Mouse (Mus musculus) macrophage (primary cell): ENCODE results near the gene Fbxo45. TPM values are rescaled to one million over a fixed set of nuclear protein-coding genes. Genes with fewer than 3 reads are reported as not detected.
"Not testable (repeated sequence)": the region's sequence is repeated elsewhere in the genome, so short reads cannot be mapped to it uniquely, and the experiment has no call there.

Experiments used
- H3K27ac ChIP-seq: fragments of 350-480 bp; formaldehyde crosslinking; 2 replicates; pipeline ENCODE4 v1.9.0; 2021
- H3K36me3 ChIP-seq: fragments of 350-480 bp; formaldehyde crosslinking; 2 replicates; pipeline ENCODE4 v1.9.0; 2021; ENCODE audit errors: inconsistent target
- H3K4me3 ChIP-seq: fragments of 350-480 bp; formaldehyde crosslinking; 2 replicates; pipeline ENCODE4 v1.9.0; 2021; ENCODE audit errors: inconsistent target
- H3K79me2 ChIP-seq: fragments of 350-480 bp; formaldehyde crosslinking; 2 replicates; pipeline ENCODE4 v1.9.0; 2021; ENCODE audit errors: inconsistent target
- WGBS: methylation state at CpG from one replicate; pipeline ENCODE4 v1.1.7; 2026; ENCODE audit warnings: inconsistent platforms; ENCODE audit not compliant: missing documents; 5-methylcytosine and 5-hydroxymethylcytosine counted together
- polyA plus RNA-seq: library from polyadenylated mRNA; stranded (reverse); fragments of 250-400 nt; gene quantifications from 3 replicates; pipeline ENCODE4 v1.2.4, GENCODE M21; 2018; ENCODE audit warnings: inconsistent platforms
- total RNA-seq, 78 experiments: library from RNA; depleted of rRNA; stranded (reverse); fragments of 250-400 nt; gene quantifications; 1 replicate in 9 of 78; 2 replicates in 24 of 78; 3 replicates in 43 of 78; 4 replicates in 2 of 78; pipeline ENCODE4 v1.2.4; 2018; ENCODE audit warnings: inconsistent platforms in 56 of 78

The Fbxo45 gene
- 10 to 100 TPM in 5 of 26 experiments, 1 to 10 TPM in 21; 3.2 to 12.7 (median 6.9) TPM for total RNA-seq (2018; cell fraction: chromatin; rRNA removed)
- 10 to 100 TPM in 10 of 26 experiments, 1 to 10 TPM in 16; 6.0 to 12.6 (median 9.0) TPM for total RNA-seq (2018; cell fraction: cytosol; rRNA removed)
- 10 to 100 TPM in 13 of 26 experiments, 1 to 10 TPM in 13; 5.3 to 21.4 (median 10.1) TPM for total RNA-seq (2018; cell fraction: nucleus; rRNA removed)
- 7.9 to 11.3 TPM (median 8.2 TPM) in 3 replicates for polyA plus RNA-seq

- Histone ChIP-seq H3K4me3 (peak within 1 kb of the TSS; percentile 99), H3K27ac (peak within 1 kb of the TSS; percentile 70), H3K79me2 (peaks cover 74% of the 10 kb centered on the region), H3K36me3 (no peaks in the 10 kb centered on the region)
- 0% methylated on average over 46 of the region's 48 CpGs for WGBS
These were observed at the start of gene Fbxo45, which contains the start of gene Wdr53 for GRCm38 (mm10) chr16:32246952-32247370. Gene Fbxo45, minus strand, starts transcription at chr16:32247158. Gene Wdr53, plus strand, starts transcription at chr16:32247227.

GRCm38 (mm10) chr16:32291821-32292220 lies 44.9 kb upstream of the Fbxo45 start:
- peaks cover 47% of the 10 kb centered on the region for H3K36me3 ChIP-seq
- WGBS = 95% methylated on average over 4 of the region's 4 CpGs

DNA sequence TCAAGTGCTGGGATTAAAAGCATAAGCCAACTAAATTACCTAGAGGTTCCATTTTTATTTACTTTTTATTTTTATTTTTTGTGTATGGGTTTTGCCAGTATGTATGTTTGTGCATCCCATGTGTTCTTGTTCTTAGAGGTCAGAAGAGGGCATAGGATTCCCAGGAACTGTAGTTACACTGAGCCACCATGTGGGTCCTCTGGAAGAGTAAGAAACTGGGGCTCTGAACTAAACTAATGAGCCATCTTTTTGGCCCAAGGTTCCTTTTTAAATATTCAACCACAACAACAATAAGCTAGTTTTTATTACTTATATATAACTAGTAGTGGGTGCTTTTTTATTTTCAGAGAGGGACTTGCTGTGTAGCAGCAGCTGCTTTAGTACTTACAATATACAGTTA lies 35.6 kb upstream of the Fbxo45 start:
- Histone ChIP-seq H3K36me3 (peaks cover 32% of the 10 kb centered on the region), H3K27ac (no peak overlapping the region), H3K79me2 (peaks cover 98% of the 10 kb centered on the region)

More at GRCm38 (mm10) chr16:32291821-32292220, 44.9 kb upstream of the Fbxo45 start:
- Histone ChIP-seq H3K4me3 (no peak overlapping the region), H3K79me2 (peaks cover 9% of the 10 kb centered on the region; the same call in 1 of the 2 replicates), H3K27ac (no peak overlapping the region)

DNA sequence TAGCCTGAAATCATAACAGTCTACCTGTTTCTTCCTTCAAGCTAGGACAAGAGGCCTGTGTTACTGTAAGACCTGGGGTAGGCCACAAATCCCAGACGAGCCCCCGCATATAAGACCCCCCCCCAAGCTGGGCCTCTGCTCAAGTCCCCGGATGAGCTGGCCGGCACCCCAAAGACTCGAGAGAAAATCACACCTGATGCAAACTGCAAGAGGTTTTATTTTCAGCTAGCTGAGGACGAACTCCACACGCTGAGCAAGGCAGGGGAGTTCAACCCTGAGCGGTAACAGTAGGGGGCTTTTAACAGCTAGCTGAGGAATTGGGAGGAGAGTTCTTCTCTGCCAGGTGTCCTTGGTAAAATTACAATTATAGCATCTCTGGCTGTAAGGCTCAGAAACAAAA lies 33.3 kb upstream of the Fbxo45 start:
- Histone ChIP-seq H3K4me3 (no peak overlapping the region), H3K36me3 (peaks cover 17% of the 10 kb centered on the region), H3K27ac (no peak overlapping the region), H3K79me2 (peaks cover 74% of the 10 kb centered on the region)
- WGBS = 100% methylated on average over 8 of the region's 8 CpGs

More for the DNA sequence above, 35.6 kb upstream of the Fbxo45 start:
- H3K4me3 ChIP-seq = no peak overlapping the region

DNA sequence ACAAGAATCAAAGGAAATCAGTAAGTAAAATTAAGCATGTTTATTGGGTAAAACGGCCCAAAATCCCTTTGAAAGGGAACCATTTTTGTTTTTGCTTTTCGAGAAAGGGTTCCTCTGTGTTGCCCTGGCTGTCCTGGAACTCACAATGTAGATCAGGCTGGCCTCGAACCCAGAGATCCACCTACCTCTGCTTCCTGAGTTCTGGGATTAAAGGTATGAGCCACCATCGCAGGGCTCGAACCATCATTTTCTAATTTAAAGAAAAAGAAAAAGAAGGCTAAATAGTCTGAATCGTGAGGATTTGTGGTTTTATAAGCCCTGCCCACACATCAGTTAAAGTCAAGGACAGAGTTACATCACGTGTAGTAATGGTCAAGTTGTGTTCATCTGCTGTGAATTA lies 31.4 kb upstream of the Fbxo45 start:
- H3K27ac ChIP-seq = peak overlapping the region; percentile 77
- peak overlapping the region; percentile 88 for H3K4me3 ChIP-seq
- H3K36me3 ChIP-seq = 0 out of 2 replicates have a peak, but pooled peaks cover 3% of the 10 kb centered on the region
- H3K79me2 ChIP-seq = peaks cover 55% of the 10 kb centered on the region
- 14% methylated on average over 7 of the region's 7 CpGs for WGBS

- Histone ChIP-seq H3K4me3 (peak within 1 kb of the TSS; percentile 88), H3K27ac (peak within 1 kb of the TSS; percentile 77), H3K36me3 (no peaks in the 10 kb centered on the region), H3K79me2 (peaks cover 47% of the 10 kb centered on the region)
- WGBS = under 1% methylated on average over 67 of the region's 75 CpGs
These were observed 30.6 kb upstream of the Fbxo45 start, which contains the start of gene Rnf168 for GRCm38 (mm10) chr16:32277308-32278256. Gene Rnf168, plus strand, starts transcription at chr16:32277459.

DNA sequence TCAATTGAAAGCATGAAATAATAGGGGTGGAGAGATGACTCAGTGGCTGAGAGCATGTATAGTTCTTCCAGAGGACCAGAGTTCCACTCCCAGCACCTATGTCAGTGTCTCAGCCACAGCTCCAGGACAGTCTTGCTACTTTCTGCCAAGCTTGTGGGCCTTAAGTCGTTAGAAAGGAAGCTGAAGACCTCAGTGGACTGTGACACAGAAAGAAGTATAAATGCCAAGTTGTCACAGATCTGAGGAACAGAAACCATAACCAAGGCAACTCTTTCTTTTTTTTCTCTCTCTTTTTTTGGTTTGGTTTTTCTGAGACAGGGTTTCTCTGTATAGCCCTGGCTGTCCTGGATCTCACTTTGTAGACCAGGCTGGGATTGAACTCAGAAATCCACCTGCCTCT lies 28.9 kb upstream of the Fbxo45 start:
- Histone ChIP-seq H3K4me3 (no peak overlapping the region), H3K79me2 (peaks cover 30% of the 10 kb centered on the region), H3K27ac (peak overlapping the region; percentile 77), H3K36me3 (no peaks in the 10 kb centered on the region)
- 0% methylated on average over 1 of the region's 1 CpGs for WGBS

DNA sequence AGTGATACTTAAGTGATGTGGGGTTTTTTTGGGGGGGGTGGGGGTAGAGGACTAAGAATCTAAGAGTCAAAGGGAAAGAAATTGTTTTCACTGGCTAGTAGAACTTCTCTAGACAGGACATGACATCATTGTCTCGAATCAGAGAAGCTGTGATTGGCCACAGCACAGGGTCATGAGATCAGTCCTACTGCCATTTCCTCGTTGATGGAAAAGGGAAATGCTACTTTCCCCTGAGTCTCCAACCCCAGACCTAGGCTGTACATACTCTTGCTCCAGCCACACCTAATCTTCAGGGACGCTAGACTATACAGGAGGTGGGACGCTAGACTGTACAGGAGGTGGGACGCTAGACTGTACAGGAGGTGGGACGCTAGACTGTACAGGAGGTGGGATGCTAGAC lies 28.1 kb upstream of the Fbxo45 start:
- WGBS = 79% methylated on average over 6 of the region's 6 CpGs
- Histone ChIP-seq H3K79me2 (peaks cover 22% of the 10 kb centered on the region), H3K4me3 (no peak overlapping the region), H3K27ac (peak overlapping the region; percentile 77; the same call in 1 of the 2 replicates), H3K36me3 (no peaks in the 10 kb centered on the region)

DNA sequence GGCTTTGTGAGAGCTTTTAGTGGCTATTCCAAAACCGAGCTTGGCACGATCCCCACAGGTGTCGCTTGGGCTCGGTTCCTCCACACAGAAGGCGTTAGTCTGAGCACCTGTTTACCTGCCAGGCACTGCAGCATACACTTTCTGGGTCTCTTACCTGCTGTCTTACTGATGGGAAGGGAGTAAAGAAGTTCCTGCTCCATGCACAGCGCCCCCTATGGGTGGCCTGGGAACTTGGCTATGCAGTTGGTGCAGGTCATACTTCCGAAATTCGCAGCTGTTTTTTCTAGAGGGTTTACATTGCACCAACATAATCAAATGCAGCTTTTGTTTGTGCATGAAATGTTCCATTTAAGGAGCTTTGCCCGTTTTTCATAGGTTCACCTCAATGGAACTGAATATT lies 26.4 kb upstream of the Fbxo45 start:
- no peak overlapping the region for H3K27ac ChIP-seq
- WGBS = 75% methylated on average over 9 of the region's 9 CpGs
- H3K79me2 ChIP-seq = peaks cover 5% of the 10 kb centered on the region

DNA sequence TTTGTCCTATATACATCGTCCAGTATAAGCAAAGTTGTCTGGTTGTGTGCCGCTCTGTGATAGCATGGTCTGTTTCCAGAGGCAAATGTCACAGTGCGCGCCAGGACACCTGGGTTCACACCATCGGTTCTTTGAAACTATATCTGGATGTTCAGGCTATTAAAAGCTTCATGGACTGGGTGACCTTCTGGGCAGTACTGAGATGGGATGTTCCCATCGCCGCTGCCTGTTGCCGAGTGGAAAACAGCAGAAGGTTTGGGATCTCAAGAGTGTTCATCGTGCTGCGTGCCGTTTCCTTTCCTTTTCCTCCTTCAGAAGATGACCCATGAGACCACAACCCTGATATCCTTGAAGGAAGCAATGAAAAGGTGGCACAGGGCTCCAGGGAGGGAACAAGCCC lies 24.3 kb upstream of the Fbxo45 start, which contains the start of gene Smco1:
Gene Smco1 (plus strand): TSS at position 178 of the 400 bp plus-strand sequence.
- no peak within 1 kb of the TSS for H3K27ac ChIP-seq
- WGBS = 88% methylated on average over 11 of the region's 11 CpGs
- H3K36me3 ChIP-seq = no peaks in the 10 kb centered on the region
- H3K79me2 ChIP-seq = no peaks in the 10 kb centered on the region
- no peak within 1 kb of the TSS for H3K4me3 ChIP-seq

More for the DNA sequence above, 26.4 kb upstream of the Fbxo45 start:
- no peaks in the 10 kb centered on the region for H3K36me3 ChIP-seq
- H3K4me3 ChIP-seq = no peak overlapping the region

DNA sequence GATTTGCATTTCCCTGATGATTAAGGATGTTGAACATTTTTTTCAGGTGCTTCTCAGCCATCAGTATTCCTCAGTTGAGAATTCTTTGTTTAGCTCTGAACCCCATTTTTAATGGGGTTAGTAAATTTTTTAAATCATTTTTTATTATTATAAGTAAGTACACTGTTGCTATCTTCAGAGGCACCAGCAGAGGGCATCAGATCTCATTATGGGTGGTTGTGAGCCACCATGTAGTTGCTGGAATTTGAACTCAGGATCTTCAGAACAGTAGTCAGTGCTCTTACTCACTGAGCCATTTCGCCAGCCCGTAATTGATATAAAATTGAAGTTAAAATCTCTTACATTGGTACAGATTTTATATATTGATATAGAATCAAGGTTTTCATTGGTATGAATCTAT lies 17.3 kb upstream of the Fbxo45 start:
- H3K79me2 ChIP-seq, H3K27ac ChIP-seq, H3K36me3 ChIP-seq, H3K4me3 ChIP-seq: not testable (repeated sequence)
- 77% methylated on average over 2 of the region's 2 CpGs for WGBS

- H3K4me3 ChIP-seq = peak overlapping the region; percentile 65
- 1% methylated on average over 36 of the region's 41 CpGs for WGBS
- no peaks in the 10 kb centered on the region for H3K36me3 ChIP-seq
- H3K79me2 ChIP-seq = peaks cover 79% of the 10 kb centered on the region
- H3K27ac ChIP-seq = peak overlapping the region; percentile 10; the same call in 1 of the 2 replicates
These were observed 587 bp downstream of the Fbxo45 start for GRCm38 (mm10) chr16:32246351-32246791.

- no peak overlapping the region for H3K27ac ChIP-seq
- no peaks in the 10 kb centered on the region for H3K36me3 ChIP-seq
- H3K4me3 ChIP-seq = no peak overlapping the region
- 92% methylated on average over 3 of the region's 3 CpGs for WGBS
- peaks cover 93% of the 10 kb centered on the region for H3K79me2 ChIP-seq
These were observed 3.1 kb downstream of the Fbxo45 start for GRCm38 (mm10) chr16:32243901-32244300.

DNA sequence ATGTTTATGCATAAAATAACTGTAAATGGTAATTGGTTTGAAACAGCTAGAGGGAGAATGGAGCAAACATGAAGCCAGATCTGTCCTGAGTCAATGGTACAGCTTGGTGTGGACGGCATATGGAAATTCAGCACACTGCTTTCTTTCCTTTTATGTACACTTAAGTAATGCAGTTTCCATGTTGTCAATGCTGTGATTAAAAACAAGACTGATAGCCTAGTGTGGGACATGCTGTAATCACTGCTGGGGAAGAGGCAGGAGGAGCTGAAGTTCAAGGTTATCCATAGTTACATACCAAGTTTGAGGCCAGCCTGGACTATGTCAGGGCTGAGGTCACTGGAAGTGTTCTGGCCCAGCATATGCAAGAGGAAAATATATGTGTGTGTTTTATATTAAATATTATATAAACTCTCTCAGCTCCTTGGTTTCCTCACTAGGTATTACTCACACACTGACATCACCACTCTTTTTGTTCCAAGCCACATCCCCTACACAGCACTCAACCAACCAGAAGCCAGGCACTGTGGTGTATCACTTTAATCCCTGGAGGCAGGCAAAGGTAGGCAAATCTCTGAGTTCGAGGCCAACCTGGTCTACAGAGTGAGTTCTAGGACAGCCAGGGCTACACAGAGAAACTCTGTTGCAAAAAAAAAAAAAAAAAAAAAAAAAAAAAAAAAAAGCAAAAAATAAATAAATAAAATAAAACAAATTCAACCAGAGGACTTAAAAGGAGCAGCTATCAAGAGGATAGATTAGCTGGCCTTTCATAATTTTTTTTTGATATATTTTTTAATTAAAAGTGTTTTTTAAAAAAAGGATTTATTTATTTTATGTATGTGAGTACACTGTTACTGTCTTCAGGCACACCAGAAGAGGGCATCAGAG lies 7.3 kb downstream of the Fbxo45 start:
- no peak overlapping the region for H3K27ac ChIP-seq
- H3K36me3 ChIP-seq = no peaks in the 10 kb centered on the region; the same call in 1 of the 2 replicates
- H3K4me3 ChIP-seq = no peak overlapping the region
- peaks cover 70% of the 10 kb centered on the region for H3K79me2 ChIP-seq
- WGBS = 95% methylated on average over 2 of the region's 2 CpGs
